Mouse (Mus musculus) neural tube, embryonic 12.5 days (tissue): ENCODE measurements at regions not wholly inside any gene's neighbourhood (a gene's known extent, or its start where the extent isn't known, plus 50 kb on each side); places are given as distances from the start of the nearest gene placed in this dataset.
"Not testable (repeated sequence)": the region's sequence is repeated elsewhere in the genome, so short reads cannot be mapped to it uniquely, and the experiment has no call there.

Source experiments
- ATAC-seq: fragments of 200-750 bp; cut with Nextera tagmentation; 2 replicates; pipeline ENCODE4 v1.8.0; 2017; ENCODE audit warnings: low read depth, mild to moderate bottlenecking, moderate TSS enrichment, moderate library complexity; ENCODE audit not compliant: low FRiP score
- H3K27ac ChIP-seq: fragments of 300-500 bp; sonication (generic); 2 replicates; pipeline ENCODE4 v1.5.1; 2016
- H3K27me3 ChIP-seq: fragments of 300-500 bp; sonication (generic); replicated peaks from 2 replicates; pipeline ENCODE4 v1.6.1; 2016; ENCODE audit warnings: mild to moderate bottlenecking
- H3K36me3 ChIP-seq: fragments of 300-500 bp; sonication (generic); 2 replicates; pipeline ENCODE4 v1.6.1; 2016; ENCODE audit warnings: mild to moderate bottlenecking
- H3K4me1 ChIP-seq: fragments of 300-500 bp; sonication (generic); 2 replicates; pipeline ENCODE4 v1.6.1; 2016
- H3K4me2 ChIP-seq: fragments of 300-500 bp; sonication (generic); replicated peaks from 2 replicates; pipeline ENCODE4 v1.6.1; 2016; ENCODE audit warnings: mild to moderate bottlenecking
- H3K4me3 ChIP-seq: fragments of 300-500 bp; sonication (generic); 2 replicates; pipeline ENCODE4 v1.5.1; 2016
- H3K9ac ChIP-seq: fragments of 300-500 bp; sonication (generic); 2 replicates; pipeline ENCODE4 v1.6.1; 2016; ENCODE audit warnings: mild to moderate bottlenecking
- H3K9me3 ChIP-seq: fragments of 300-500 bp; sonication (generic); 2 replicates; pipeline ENCODE4 v1.6.1; 2016; ENCODE audit warnings: mild to moderate bottlenecking
- whole genome bisulfite sequencing: fragments of 180-500 bp; shearing (Covaris S2); methylation state at CpG from one replicate; pipeline ENCODE4 v1.1.7; 2016; 5-methylcytosine and 5-hydroxymethylcytosine counted together

DNA sequence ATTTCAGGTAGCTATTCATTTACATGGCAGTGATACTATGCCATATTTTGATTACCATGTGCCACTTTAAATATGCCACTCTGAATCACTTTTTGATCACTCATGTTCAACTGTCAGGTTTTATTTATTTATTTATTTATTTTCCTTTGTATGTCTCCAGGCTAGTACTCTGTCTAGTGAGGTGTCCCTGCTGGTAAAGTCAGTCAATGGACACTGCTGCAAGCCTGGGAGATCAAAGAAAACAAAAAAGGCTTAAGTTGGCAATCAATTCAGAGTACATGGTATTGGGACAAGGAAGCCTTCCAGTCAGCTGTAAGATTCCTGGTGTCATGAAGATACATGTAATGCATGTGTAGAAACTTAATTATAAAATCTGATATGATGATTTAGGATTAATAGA lies 473.5 kb upstream of the Pcdh9 start:
- no peaks in the 10 kb centered on the region for H3K36me3 ChIP-seq
- H3K9ac ChIP-seq: no peak overlapping the region
- no peaks in the 10 kb centered on the region for H3K27me3 ChIP-seq
- no peaks in the 10 kb centered on the region for H3K9me3 ChIP-seq
- no peak for ATAC-seq
- no peak overlapping the region for H3K4me2 ChIP-seq
- no peak overlapping the region for H3K4me3 ChIP-seq
- no peak overlapping the region for H3K27ac ChIP-seq
- no peaks in the 10 kb centered on the region for H3K4me1 ChIP-seq

DNA sequence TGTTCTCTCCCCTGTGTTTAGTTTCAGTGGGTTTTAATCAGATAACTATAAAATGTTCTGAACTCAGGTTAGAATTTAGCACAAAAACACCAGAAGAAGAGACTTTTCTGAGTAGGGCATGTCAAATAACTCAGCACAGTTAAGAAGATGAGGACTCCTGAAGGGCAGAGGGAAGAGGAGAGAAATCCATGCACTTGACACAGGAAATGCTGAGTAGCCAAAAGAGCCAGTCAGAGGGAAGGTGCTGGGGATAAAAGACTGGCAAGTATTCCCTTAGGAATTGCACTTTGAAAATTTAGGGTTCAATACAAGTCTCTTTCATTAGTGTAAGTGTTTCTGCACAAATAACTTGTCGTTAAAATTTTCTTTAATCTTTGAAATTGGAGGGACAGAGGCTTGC lies 472.4 kb upstream of the Pcdh9 start:
- no peak overlapping the region for H3K9ac ChIP-seq
- H3K36me3 ChIP-seq: no peaks in the 10 kb centered on the region
- no peak overlapping the region for H3K27ac ChIP-seq
- no peak overlapping the region for H3K4me3 ChIP-seq
- no peak for ATAC-seq
- H3K9me3 ChIP-seq: no peaks in the 10 kb centered on the region
- H3K4me2 ChIP-seq: no peak overlapping the region
- no peaks in the 10 kb centered on the region for H3K27me3 ChIP-seq
- no peaks in the 10 kb centered on the region for H3K4me1 ChIP-seq
- 75% methylated on average over 1 of the region's 1 CpGs for WGBS

DNA sequence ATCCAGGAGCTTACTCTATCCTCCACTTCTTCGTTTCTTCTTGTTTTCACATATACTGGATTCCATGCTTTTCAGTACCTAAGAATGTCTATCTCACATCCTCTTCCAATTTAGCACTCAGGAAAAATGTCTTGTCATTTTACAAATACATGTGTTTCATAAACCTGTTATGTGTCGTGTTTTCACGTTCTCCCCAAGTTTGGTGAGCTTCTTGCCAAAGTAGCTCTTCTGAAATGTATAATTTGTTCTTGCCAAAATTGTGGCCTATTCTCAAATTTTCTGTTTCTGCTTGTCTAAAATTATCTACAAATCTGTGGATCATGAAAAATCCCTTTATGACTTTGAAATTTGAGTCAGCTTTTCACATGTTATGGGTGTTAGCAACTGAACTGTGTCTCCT lies 450.1 kb upstream of the Pcdh9 start:
- WGBS: 89% methylated on average over 3 of the region's 3 CpGs
- Histone ChIP-seq H3K9me3 (no peaks in the 10 kb centered on the region), H3K4me3 (no peak overlapping the region), H3K36me3 (no peaks in the 10 kb centered on the region), H3K4me1 (no peaks in the 10 kb centered on the region), H3K4me2 (no peak overlapping the region), H3K9ac (no peak overlapping the region), H3K27me3 (no peaks in the 10 kb centered on the region), H3K27ac (no peak overlapping the region)
- ATAC-seq: no peak

DNA sequence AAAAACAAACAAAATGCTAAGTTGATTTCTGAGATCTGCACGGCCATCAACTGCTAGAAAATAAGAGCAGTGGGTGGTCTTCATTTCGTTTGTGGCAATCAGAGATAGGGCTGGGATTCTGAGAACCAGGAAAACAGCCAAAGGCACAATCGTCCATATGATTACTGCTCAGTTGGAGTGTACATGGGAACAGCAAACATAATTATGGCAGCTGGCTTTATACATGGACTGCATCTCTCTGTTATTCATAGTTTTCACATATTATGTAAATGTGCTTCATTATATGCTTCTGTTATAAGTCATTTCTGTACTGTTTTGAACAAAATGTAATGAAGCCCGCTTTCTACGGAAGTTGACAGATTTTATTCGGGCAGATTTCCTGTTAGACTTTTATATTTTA lies 418.8 kb upstream of the Pcdh9 start:
- Histone ChIP-seq H3K36me3 (no peaks in the 10 kb centered on the region), H3K4me1 (no peaks in the 10 kb centered on the region), H3K27ac (no peak overlapping the region), H3K4me3 (no peak overlapping the region), H3K9me3 (no peaks in the 10 kb centered on the region), H3K4me2 (no peak overlapping the region), H3K9ac (no peak overlapping the region), H3K27me3 (no peaks in the 10 kb centered on the region)
- ATAC-seq: no peak
- 77% methylated on average over 6 of the region's 6 CpGs for WGBS

DNA sequence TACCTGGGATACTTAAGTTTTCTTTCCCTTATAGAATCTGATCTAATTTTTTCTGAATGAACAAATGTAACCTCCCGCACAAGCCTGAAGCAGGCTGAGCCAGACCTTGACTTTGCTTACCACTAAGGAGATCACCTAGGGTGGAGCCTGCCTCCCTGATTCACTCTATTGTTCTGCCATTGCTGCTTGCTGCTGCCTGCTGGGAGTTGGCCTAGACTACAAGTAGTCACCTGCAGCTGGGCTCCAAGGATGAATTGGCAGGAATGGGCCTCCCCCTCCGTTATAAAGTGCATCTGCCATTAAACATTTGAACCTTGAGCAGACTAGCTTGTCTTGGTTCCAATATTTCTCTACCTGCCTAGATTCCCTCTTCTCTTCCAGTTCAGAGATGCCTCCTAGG lies 415.1 kb upstream of the Pcdh9 start:
- WGBS: 52% methylated on average over 2 of the region's 2 CpGs

DNA sequence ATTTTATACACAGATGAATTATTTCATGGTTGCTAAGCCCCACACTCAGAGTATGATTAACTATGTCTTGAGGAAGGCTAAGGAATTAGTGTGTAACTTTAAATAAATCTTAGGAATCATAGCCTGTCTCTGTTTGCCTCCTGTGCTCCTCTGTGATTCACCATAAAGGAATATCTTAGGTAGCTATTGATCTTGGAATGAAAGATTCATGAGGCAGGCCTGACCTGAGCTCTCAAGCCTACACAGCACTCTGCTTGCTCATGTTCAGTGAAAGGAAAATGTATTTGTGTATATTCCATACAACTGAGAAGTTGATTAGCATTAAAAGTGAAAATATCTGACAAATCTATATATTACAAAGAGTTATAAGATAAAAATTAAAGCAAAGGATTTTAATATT lies 403.8 kb upstream of the Pcdh9 start:
- ATAC-seq: 0 out of 2 replicates have a peak, but pooled peaks have one; percentile 9
- Histone ChIP-seq H3K9me3 (no peaks in the 10 kb centered on the region), H3K27me3 (no peaks in the 10 kb centered on the region), H3K9ac (no peak overlapping the region), H3K27ac (no peak overlapping the region), H3K4me3 (no peak overlapping the region), H3K4me2 (no peak overlapping the region), H3K36me3 (no peaks in the 10 kb centered on the region), H3K4me1 (no peaks in the 10 kb centered on the region)

More for the DNA sequence above, 415.1 kb upstream of the Pcdh9 start:
- not testable (repeated sequence) for H3K4me1 ChIP-seq, H3K9me3 ChIP-seq, H3K27ac ChIP-seq, H3K36me3 ChIP-seq, ATAC-seq, H3K4me2 ChIP-seq, H3K4me3 ChIP-seq, H3K9ac ChIP-seq, H3K27me3 ChIP-seq
